Mouse (Mus musculus) layer of hippocampus, adult 9-11 months (tissue): Measurements from ENCODE around the gene Inhbc.

Experiments
- DNase-seq: peaks from one replicate; pipeline ENCODE4 v3.0.0; 2022

Gene Inhbc

GRCm38 (mm10) chr10:127351285-127351595 is 19.0 kb downstream of the Inhbc start:
- DNase-seq = no peak

DNA sequence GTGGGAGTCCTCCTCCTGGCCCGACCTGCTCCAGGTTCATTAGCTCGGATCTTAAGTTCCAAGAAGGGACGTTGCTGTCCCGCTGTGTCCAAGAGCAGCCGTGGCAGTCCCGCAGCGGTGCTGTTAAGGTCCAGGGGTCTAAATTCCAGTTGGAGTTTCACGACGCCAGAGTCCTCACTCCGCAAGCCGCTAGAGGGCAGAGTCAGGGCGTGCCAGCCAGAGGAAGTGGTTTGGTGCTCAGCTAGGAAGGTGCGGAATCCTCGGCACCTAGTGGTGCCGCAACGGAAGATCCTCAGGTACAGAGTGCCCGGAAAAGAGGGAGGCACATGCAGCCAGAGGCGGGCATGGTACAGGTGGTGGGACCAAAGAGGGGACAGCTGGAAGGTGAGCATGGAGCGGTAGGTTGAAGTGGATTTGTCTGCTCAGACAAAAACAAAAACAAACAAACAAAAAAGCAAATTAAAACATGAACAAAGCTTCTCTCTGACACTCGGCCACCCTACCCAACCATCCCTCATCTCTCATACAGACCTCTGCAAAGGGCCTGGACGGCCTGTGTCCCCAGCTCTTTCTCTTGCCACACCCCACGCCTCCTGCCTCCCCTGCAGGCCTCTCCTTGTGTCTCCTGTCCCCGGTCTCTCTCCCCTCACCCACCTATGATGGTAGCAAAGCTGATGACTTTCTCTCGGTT is 19.5 kb downstream of the Inhbc start:
- DNase-seq = no peak

DNA sequence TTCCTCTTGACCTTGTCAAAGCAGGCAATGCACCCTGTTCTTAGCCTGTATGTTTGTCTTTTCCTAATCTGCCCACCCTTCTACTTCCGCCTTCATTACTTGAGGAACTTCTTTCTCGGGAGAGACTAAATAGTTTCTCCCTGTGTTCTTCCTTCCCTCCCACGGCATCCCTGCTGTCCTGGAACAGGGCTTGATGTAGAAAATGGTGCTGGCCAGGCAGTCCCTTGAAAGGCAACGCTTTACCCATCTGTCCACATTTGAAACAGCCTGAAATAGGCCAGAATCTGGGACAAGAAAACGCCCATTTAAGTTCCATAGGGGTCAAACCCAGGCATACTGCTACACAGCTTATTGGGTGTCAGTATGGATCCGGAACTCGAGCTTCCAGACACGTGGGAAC is 20.4 kb downstream of the Inhbc start:
- DNase-seq = no peak

GRCm38 (mm10) chr10:127348957-127349356 is 21.3 kb downstream of the Inhbc start:
- DNase-seq = no peak

- DNase-seq = no peak
Measured at GRCm38 (mm10) chr10:127346173-127346572, 24.1 kb downstream of the Inhbc start.

- no peak for DNase-seq
Measured at GRCm38 (mm10) chr10:127343029-127343428, 27.2 kb downstream of the Inhbc start.

DNA sequence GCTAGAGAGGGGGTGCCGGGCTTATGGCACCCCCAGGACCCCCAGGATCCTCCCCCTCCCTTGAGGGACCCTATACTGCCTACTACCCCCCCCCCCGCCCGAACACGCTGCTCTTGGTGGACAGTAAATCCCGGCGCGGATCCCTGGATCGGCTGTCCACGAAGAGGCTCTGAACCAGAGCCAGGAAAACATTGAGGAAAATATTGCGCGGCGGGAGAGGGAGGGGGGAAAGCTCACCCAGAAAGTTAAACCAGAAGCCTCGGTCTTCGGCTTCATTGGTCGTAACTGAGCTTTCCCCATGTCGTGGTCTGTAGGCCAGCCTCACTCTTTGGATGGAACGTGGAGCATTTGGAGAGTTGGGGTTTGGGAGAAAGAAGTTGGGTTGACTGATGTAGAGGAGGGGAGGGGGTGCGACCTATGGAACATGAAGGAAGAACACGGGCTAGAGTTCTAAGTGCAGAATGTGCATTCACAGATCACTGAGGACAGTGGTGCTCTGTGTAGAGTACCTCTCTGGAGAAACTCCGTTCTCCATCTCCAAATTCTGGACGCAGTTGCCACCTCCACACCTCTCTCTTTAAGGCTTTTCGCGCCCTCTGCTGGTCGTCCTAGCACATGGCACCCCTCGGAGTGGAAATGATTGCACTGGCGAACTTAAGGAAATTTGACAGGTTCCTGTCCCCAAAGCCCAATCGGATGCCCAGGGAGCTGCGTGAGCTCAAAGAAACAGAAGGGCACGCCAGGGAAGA is 28.2 kb downstream of the Inhbc start, which contains the start of gene Gli1:
Gene Gli1 (minus strand): TSS at position 84 of the 749 bp plus-strand sequence.
- DNase-seq = peak; percentile 58

DNA sequence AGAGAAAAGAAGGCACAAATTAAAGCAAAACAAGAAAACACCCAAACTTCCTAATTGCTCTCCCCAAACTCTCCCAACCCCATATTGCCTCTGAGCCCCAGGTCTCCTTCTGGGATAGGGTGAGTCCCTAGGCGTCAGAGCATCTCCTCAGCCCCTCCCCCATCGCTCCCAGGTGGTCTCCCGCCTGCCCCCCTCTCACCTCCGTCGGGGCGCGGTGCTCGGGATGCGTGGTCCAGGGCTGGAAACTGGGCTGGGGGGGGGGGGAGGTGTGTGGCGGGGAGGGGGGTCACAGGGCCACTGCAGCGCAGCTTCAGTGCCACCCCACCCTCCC is 28.9 kb downstream of the Inhbc start:
- DNase-seq = no peak

- no peak for DNase-seq
Measured at GRCm38 (mm10) chr10:127340577-127341359, 29.5 kb downstream of the Inhbc start.

DNA sequence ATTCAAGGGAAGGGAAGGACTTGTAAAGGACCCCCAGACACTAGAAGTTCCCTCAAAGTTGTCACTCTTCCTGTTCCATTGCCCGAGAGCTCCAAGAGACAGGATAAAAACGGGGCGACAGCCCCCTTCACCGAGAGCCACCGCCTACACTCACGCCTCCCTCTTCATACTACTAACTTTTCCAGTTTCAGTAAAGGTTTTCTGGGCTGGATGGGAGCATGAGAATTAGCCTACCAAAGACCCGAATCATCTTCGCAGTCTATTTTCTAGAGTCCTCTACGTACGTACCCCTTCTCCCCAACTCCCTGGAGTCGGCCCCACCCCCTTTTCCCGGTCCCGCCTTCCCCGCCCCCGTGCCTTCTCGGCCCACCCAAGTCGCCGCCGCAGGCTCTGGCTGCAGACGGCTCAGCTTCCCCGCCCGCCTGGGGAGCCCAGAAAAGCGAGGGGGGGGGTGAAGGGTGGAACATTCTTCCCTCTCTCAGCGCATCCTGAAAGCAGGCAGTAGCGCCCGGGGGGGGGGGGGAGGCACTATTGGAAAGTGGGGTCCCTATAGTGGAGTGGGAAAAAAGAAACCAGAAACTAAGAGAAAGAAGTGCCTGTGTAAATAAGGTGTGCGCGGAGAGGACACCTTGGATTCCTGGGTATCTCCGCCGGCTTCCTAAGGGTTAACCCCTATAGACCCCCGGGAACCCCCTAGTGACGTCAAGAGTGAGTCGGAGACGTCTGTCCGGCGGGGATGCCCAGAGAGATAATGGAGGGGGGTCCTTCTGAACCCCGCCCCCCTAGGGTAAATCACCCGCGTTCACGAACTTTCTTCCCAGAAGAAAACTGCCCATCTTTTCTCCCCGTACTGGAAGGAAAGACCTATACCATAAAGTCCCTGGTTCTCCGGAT is 30.3 kb downstream of the Inhbc start:
- DNase-seq = no peak

DNA sequence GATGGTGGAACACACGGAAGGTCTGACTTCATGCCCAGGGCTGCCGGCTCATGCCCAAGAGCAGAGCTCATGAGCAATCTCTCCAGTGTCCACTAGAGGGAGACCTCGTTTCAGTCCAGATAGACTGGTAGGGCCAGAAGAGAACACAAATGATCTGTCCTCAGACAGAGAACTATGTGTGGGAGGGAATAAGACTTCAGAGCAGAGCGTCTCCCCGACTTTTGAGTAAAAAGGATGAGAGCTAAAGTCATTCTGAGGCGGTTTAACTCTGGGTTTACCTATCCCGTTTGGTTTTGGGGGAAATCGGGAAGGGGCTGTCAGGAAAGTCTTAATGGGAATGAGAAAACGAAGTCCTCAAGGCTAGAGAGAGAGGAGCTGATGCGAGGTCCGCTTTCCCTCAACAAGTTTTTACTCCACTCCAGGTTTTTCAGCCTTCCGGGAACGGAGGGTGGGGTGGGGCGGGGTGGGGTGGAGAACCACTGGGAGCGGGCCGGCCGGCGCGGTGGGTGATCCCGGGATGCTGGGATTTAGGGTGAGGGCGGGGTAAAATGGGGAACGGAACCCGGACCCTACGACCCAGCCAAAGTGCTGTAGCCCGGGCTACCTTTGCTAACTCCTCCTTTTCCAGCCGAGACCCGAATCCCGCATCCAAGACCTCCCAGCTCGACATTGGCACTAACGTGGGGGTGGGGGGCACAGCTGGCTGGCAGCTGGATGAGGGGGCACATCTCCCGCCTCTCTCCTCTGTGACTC is 31.1 kb downstream of the Inhbc start:
- DNase-seq = peak; percentile 90

DNA sequence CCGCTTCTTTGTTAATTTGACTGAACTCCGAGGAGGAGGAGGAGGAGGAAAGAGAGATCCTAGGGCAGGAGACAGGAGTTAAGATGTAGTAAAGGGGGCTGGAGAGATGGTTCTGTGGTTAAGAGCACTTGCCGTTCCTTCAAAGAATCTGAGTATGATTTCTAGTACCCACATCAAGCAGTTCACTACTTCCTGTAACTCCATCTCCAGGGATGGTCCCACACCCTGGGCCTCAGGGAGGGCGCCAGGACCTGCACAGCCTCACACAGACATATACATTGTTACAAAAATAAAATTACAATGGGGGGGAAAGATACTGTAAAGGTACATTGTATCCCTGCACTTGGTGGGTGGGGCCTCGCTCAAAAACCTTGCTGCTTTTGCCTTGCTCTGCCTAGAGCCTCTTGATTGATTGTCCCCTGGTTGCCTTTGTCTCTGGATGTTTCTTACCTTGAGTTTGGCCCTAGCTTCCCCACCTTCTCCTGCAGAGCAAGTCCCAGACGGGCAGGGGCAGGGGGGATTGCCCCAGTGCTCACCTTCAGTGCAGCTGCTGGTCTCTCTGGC is 32.6 kb downstream of the Inhbc start:
- DNase-seq = no peak

DNA sequence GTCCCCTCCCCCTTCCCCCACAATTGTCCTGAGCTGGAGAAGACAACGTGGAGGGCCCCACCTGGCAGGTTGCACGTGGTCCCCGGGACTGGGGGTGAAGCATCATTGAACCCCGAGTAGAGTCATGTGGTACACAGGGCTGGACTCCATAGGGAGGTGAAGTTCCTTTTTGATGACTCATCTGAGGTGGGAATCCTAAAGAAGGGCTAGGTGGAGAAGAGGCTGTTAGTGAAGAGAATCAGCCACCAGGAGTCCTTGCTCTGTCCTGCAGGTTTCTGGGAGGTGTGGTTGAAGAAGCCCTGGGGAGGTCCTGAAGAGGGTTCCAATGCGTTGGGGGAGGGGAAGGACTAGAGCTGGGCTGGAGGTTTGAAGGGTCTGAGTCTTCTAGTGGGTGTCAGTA is 33.3 kb downstream of the Inhbc start:
- DNase-seq = no peak

GRCm38 (mm10) chr10:127335271-127335670 is 35.0 kb downstream of the Inhbc start:
- DNase-seq = no peak

DNA sequence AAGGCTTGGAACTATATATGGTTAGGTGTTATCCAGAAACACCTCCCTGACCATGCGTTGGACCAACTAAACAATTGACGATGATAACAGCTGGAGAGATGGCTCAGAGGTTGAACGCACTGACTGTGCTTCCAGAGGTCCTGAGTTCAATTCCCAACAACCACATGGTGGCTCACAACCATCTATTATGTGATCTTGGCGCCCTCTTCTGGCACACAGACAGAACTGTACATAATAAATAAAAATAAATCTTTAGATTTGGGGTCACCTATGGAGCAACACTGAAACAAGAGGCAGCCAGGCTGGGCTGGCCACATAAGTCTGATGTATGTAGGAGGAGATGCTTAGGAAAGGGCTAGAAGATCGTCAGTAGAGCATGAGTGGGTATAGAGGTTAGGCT is 37.1 kb downstream of the Inhbc start:
- DNase-seq = no peak

DNA sequence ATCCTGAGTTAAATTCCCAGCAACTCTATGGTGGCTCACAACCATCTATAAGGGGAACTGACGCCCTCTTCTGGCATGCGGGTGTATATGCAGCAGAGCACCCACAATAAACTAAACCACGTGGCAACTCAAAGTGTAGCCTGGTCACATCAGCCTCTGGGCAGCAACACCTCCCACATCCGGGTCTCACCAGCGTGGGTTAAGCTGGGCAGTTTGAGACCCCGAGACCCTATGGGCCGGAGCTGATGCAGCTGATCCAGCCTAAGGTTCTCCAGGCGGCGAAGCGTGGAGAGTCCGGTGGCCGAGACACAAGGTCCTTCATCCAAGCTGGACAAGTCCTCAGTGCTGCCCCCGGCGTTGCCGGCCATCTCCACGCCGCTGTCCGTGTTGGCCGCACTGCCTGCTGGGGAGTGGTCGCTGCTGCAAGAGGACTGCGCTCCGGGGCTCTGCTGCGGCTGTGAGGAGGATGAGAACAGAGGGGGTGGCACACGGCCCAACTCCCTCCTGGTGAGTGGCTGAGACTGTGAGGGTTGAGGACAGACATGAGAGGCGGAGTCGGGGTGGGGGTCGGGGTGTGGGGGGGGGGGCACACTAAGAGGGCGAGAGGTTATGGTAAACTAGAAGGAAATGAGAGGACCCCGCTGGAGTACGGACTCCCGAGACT is 37.9 kb downstream of the Inhbc start:
- no peak for DNase-seq

- no peak for DNase-seq
Measured at GRCm38 (mm10) chr10:127330212-127330611, 40.0 kb downstream of the Inhbc start.

GRCm38 (mm10) chr10:127327461-127328145 is 42.6 kb downstream of the Inhbc start:
- DNase-seq = no peak

DNA sequence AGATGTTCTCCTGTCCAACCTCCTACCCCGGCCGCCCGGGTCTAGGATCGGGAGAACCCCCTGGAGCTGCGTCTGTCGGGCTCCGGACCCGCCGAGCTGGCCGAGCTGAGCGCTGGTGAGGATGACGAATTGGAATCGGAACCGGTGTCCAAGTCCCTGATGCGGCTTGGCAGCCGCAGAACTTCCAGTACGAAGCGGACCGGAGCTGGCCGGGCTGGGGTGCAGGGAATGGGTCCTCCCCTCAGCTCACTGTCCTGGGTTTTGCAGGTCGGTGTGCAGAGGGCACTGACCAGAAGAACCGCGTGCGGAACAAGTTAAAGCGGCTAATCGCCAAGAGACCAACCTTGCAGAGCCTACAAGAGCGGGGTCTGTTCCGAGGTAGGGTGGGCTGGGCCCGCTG is 43.4 kb downstream of the Inhbc start:
- DNase-seq = no peak

DNA sequence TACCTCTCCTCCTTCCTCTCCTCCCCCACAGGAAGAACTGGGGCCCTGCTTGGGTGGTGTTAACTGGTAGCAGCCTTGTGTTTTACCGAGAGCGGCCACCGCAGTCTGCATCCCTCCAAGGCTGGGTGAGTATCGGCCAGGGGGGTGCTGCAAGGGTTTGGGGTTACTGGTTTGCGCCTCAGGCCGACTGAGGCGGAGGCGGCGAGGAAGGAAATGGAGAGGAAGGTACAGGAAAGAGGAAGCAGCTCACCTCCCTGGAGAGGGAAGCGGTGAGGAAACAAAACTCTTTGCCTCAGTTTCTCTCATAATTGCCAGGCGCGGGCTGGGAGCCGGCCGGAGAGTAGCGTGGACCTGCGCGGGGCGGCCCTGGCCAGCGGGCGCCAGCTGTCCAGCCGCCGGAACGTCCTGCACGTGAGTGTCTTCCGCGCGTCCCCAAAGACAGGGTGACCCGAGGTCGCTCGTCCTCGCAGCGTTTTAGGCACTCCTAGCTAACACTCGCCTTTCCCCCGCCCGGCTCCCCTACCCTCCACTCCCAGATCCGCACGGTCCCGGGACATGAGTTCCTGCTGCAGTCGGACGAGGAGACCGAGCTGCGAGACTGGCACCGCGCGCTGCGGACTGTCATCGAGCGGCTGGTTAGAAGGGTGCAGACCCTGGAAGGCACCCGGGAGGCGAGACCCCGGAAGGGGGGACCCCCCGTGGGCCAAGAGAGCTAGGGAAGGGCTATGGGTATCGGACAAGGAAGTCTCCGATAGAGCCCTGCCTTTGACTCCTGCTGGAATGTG is 44.0 kb downstream of the Inhbc start:
- no peak for DNase-seq
